Mouse (Mus musculus): ENCODE measurements around the gene H2-DMb1.

DNA sequence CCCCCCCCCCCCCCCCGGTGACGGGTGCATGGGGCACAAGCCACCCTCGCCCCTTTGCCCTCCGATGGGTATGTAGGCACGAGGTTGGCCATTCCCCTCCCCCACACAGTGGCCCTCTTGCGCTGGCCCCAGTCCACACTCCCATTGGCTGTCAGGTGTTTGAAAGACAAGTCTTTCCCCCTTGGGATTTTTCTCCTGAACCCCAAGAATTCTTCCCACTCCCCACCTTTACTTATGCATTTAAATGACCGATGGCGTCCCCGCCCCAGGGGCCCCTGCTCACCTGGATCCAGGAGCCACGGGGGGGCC is 31.0 kb upstream of the H2-DMb1 start:
- TF ChIP-seq EP300 (optimal IDR thresholded peaks at IDR 0.05): peak; percentile 60
- no peak for TF ChIP-seq CTCF (IDR thresholded peaks at IDR 0.05; ENCODE audit: low read depth)

All from stomach, postnatal 0 days (tissue).